Mouse (Mus musculus) liver, embryonic 14.5 days (tissue): ENCODE data around the gene Ace. TPM values are rescaled to one million over a fixed set of nuclear protein-coding genes. Genes with fewer than 3 reads are reported as not detected.

Source experiments
- ATAC-seq: fragments of 200-750 bp; cut with Nextera tagmentation; 2 replicates; pipeline ENCODE4 v1.8.0; 2017; ENCODE audit warnings: moderate number of reproducible peaks, mild to moderate bottlenecking, moderate library complexity; ENCODE audit not compliant: insufficient read depth
- DNase-seq, 3 experiments: peaks; one replicate each; pipeline ENCODE4 v3.0.0-alpha.2; 2012 to 2013; ENCODE audit warnings: low read depth in 3 of 3, low spot score in 3 of 3
- H3K27ac ChIP-seq: fragments of 300-500 bp; sonication (generic); 2 replicates; pipeline ENCODE4 v1.5.1; 2014; ENCODE audit warnings: moderate library complexity, mild to moderate bottlenecking, control low read depth, inconsistent platforms
- H3K27me3 ChIP-seq: fragments of 300-500 bp; sonication (generic); 2 replicates; pipeline ENCODE4 v1.6.1; 2014; ENCODE audit warnings: mild to moderate bottlenecking, low read length, moderate library complexity; ENCODE audit not compliant: control insufficient read depth, insufficient read depth
- H3K36me3 ChIP-seq: fragments of 300-500 bp; sonication (generic); replicated peaks from 2 replicates; pipeline ENCODE4 v1.6.1; 2014; ENCODE audit warnings: low read depth; ENCODE audit not compliant: control insufficient read depth, insufficient read depth
- H3K4me1 ChIP-seq, 2 experiments: fragments of 200-500 bp in 1 of 2; fragments of 300-500 bp in 1 of 2; sonication (generic) in 1 of 2; replicated peaks; 2 replicates each; pipeline ENCODE4 v1.6.1; 2012 to 2014; ENCODE audit warnings: antibody characterized with exemption in 1 of 2, inconsistent platforms in 1 of 2, low read length in 1 of 2; ENCODE audit not compliant: control insufficient read depth in 2 of 2, insufficient read depth in 2 of 2
- H3K4me2 ChIP-seq: fragments of 300-500 bp; sonication (generic); 2 replicates; pipeline ENCODE4 v1.6.1; 2014; ENCODE audit warnings: low read depth, mild to moderate bottlenecking, control low read depth, moderate library complexity
- H3K4me3 ChIP-seq, 2 experiments: fragments of 200-500 bp in 1 of 2; fragments of 300-500 bp in 1 of 2; sonication (generic) in 1 of 2; 2 replicates each; pipeline ENCODE4 v1.5.1; 2012 to 2014; ENCODE audit warnings: low read depth in 2 of 2, low read length in 2 of 2, mild to moderate bottlenecking in 2 of 2, control low read depth in 1 of 2, inconsistent platforms in 1 of 2, moderate library complexity in 1 of 2; ENCODE audit not compliant: insufficient read depth in 1 of 2
- H3K9ac ChIP-seq: fragments of 300-500 bp; sonication (generic); replicated peaks from 2 replicates; pipeline ENCODE4 v1.6.1; 2014; ENCODE audit warnings: mild to moderate bottlenecking, control low read depth, moderate library complexity
- H3K9me3 ChIP-seq: fragments of 300-500 bp; sonication (generic); 2 replicates; pipeline ENCODE4 v1.6.1; 2016; ENCODE audit warnings: low read length, mixed read lengths; ENCODE audit not compliant: control insufficient read depth
- CTCF ChIP-seq: IDR thresholded peaks from 2 replicates; pipeline ENCODE4 v1.5.1; 2016; ENCODE audit warnings: antibody characterized with exemption, low read depth, control low read depth
- EP300 ChIP-seq: IDR thresholded peaks from 2 replicates; pipeline ENCODE4 v1.6.1; 2016; ENCODE audit warnings: antibody characterized with exemption, low read depth
- WGBS: fragments of 180-500 bp; shearing (Covaris S2); extraction: QIAGEN DNeasy Blood & Tissue Kit; methylation state at CpG from one replicate; pipeline ENCODE4 v1.1.7; 2014; ENCODE audit not compliant: insufficient replicate concordance; 5-methylcytosine and 5-hydroxymethylcytosine counted together
- polyA plus RNA-seq, 2 experiments: library from polyadenylated mRNA; depleted of rRNA in 1 of 2; stranded (reverse) in 1 of 2; unstranded in 1 of 2; fragments of >200 nt; fragmentation: Nextera tagmentation in 1 of 2; extraction: Ambion mirVana in 1 of 2; gene quantifications; 2 replicates each; pipeline versions ENCODE4 v1.2.1 to v1.2.3; 2012 to 2014

Gene Ace
- polyA plus RNA-seq, 2 experiments = 0.07 TPM; not detected in 1

- DNase-seq (no peak), ATAC-seq (no peak)
- Histone ChIP-seq H3K36me3 (no peaks in the 10 kb centered on the region), H3K9ac (peak overlapping the region; percentile 62), H3K27ac (peak overlapping the region; percentile 89), H3K27me3 (no peaks in the 10 kb centered on the region), H3K4me2 (peak overlapping the region; percentile 67), H3K9me3 (no peaks in the 10 kb centered on the region), H3K4me1 (peaks cover 15 to 16% of the 10 kb centered on the region in 2 experiments), H3K4me3 (peak overlapping the region; percentile 46 to 64)
- 42% methylated on average over 11 of the region's 11 CpGs for WGBS
- no peak for TF ChIP-seq CTCF
- TF ChIP-seq EP300 = no peak
These were observed 65.8 kb downstream of the Ace start for GRCm38 (mm10) chr11:106033491-106033919.

- Histone ChIP-seq H3K9me3 (no peaks in the 10 kb centered on the region), H3K27me3 (no peaks in the 10 kb centered on the region), H3K4me3 (no peak overlapping the region), H3K4me2 (no peak overlapping the region), H3K36me3 (no peaks in the 10 kb centered on the region), H3K4me1 (peaks cover 16 to 17% of the 10 kb centered on the region in 2 experiments), H3K9ac (no peak overlapping the region), H3K27ac (peak overlapping the region; percentile 89; the same call in 1 of the 2 replicates)
- no peak for DNase-seq
- no peak for ATAC-seq
- TF ChIP-seq EP300 = no peak
- TF ChIP-seq CTCF = no peak
- 48% methylated on average over 9 of the region's 9 CpGs for WGBS
These were observed 67.2 kb downstream of the Ace start for GRCm38 (mm10) chr11:106034986-106035385.

GRCm38 (mm10) chr11:106036548-106037417 lies 69.0 kb downstream of the Ace start, which contains the start of gene Dcaf7:
TSS of gene Dcaf7 (plus strand) at chr11:106036872.
- Histone ChIP-seq H3K9me3 (no peaks in the 10 kb centered on the region), H3K27ac (peak within 1 kb of the TSS; percentile 16), H3K27me3 (no peaks in the 10 kb centered on the region), H3K4me2 (peak within 1 kb of the TSS; percentile 89), H3K9ac (peak within 1 kb of the TSS; percentile 70), H3K36me3 (no peaks in the 10 kb centered on the region), H3K4me3 (peak within 1 kb of the TSS; percentile 69 to 90), H3K4me1 (peaks cover 16 to 17% of the 10 kb centered on the region in 2 experiments)
- ATAC-seq (peak; percentile 98), DNase-seq (peak; percentile 96 to 97 (median 97))
- TF ChIP-seq CTCF (no peak), EP300 (no peak)
- under 1% methylated on average over 66 of the region's 66 CpGs for WGBS

DNA sequence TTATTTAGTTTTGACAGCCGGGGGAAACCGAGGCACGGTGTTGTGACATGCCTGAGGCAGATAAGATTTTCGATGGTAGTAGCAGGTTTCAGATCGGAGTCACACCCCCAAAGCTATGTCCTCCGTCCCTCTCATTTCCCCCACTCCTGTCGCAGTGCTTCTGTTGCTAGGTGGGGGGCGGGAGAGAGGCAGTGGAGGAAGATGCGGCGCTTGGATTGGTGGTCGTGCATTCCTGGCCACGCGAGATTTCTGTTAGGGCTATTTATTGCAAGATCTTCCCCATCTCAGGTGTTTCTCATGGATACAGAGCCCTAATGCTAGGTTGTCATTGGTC lies 69.6 kb downstream of the Ace start:
- Histone ChIP-seq H3K27me3 (no peaks in the 10 kb centered on the region), H3K9ac (peak overlapping the region; percentile 70), H3K27ac (peak overlapping the region; percentile 16; the same call in 1 of the 2 replicates), H3K9me3 (no peaks in the 10 kb centered on the region), H3K4me1 (peaks cover 16 to 17% of the 10 kb centered on the region in 2 experiments), H3K4me2 (peak overlapping the region; percentile 89), H3K4me3 (peak overlapping the region; percentile 69 to 78), H3K36me3 (no peaks in the 10 kb centered on the region)
- ATAC-seq (no peak), DNase-seq (peak in 1 of 3 experiments; percentile 43)
- no peak for TF ChIP-seq EP300
- peak; percentile 30; the same call in 1 of the 2 replicates for TF ChIP-seq CTCF
- WGBS = 1% methylated on average over 13 of the region's 13 CpGs

Other genes starting within 250 kb of the Ace start
- 0.69 and 0.85 TPM in 2 replicates for gene Cyb561, start 14.6 kb upstream of the Ace start, polyA plus RNA-seq (2012; rRNA removed)
- gene Cyb561, start 14.6 kb upstream of the Ace start, polyA plus RNA-seq (2014; fragmentation: Nextera tagmentation; extraction: Ambion mirVana) = 1.1 and 2.1 TPM in 2 replicates
- gene Ace3, start 26.7 kb downstream of the Ace start, polyA plus RNA-seq (2012; rRNA removed) = not detected in 2 replicates
- gene Ace3, start 26.7 kb downstream of the Ace start, polyA plus RNA-seq (2014; fragmentation: Nextera tagmentation; extraction: Ambion mirVana) = not detected in 2 replicates
- 0.01 TPM in 2 replicates for gene Kcnh6, start 40.2 kb downstream of the Ace start, polyA plus RNA-seq (2012; rRNA removed)
- gene Kcnh6, start 40.2 kb downstream of the Ace start, polyA plus RNA-seq (2014; fragmentation: Nextera tagmentation; extraction: Ambion mirVana) = not detected in 2 replicates
- 15.4 and 15.5 TPM in 2 replicates for gene Dcaf7, start 68.9 kb downstream of the Ace start, polyA plus RNA-seq (2012; rRNA removed)
- 21.6 and 25.9 TPM in 2 replicates for gene Dcaf7, start 68.9 kb downstream of the Ace start, polyA plus RNA-seq (2014; fragmentation: Nextera tagmentation; extraction: Ambion mirVana)
- gene Taco1, start 98.1 kb downstream of the Ace start, polyA plus RNA-seq (2012; rRNA removed) = 7.3 and 10.0 TPM in 2 replicates
- 4.8 and 5.2 TPM in 2 replicates for gene Taco1, start 98.1 kb downstream of the Ace start, polyA plus RNA-seq (2014; fragmentation: Nextera tagmentation; extraction: Ambion mirVana)
- gene Map3k3, start 116.7 kb downstream of the Ace start, polyA plus RNA-seq (2012; rRNA removed) = 5.2 and 5.5 TPM in 2 replicates
- 3.8 and 5.4 TPM in 2 replicates for gene Map3k3, start 116.7 kb downstream of the Ace start, polyA plus RNA-seq (2014; fragmentation: Nextera tagmentation; extraction: Ambion mirVana)
- gene Gm10840, start 192.9 kb downstream of the Ace start, polyA plus RNA-seq (2012; rRNA removed) = not detected in 2 replicates
- not detected in 2 replicates for gene Gm10840, start 192.9 kb downstream of the Ace start, polyA plus RNA-seq (2014; fragmentation: Nextera tagmentation; extraction: Ambion mirVana)
- 17.3 and 26.7 TPM in 2 replicates for gene Limd2, start 192.9 kb downstream of the Ace start, polyA plus RNA-seq (2012; rRNA removed)
- 57.8 and 59.4 TPM in 2 replicates for gene Limd2, start 192.9 kb downstream of the Ace start, polyA plus RNA-seq (2014; fragmentation: Nextera tagmentation; extraction: Ambion mirVana)
- 9.1 and 9.4 TPM in 2 replicates for gene Strada, start 234.2 kb downstream of the Ace start, polyA plus RNA-seq (2012; rRNA removed)
- gene Strada, start 234.2 kb downstream of the Ace start, polyA plus RNA-seq (2014; fragmentation: Nextera tagmentation; extraction: Ambion mirVana) = 6.9 and 8.8 TPM in 2 replicates
- gene Ccdc47, start 248.4 kb downstream of the Ace start, polyA plus RNA-seq (2012; rRNA removed) = 11.6 and 19.0 TPM in 2 replicates
- 27.5 and 29.2 TPM in 2 replicates for gene Ccdc47, start 248.4 kb downstream of the Ace start, polyA plus RNA-seq (2014; fragmentation: Nextera tagmentation; extraction: Ambion mirVana)
- gene Ddx42, start 249.0 kb downstream of the Ace start, polyA plus RNA-seq (2012; rRNA removed) = 7.8 and 13.5 TPM in 2 replicates
- 20.7 and 22.8 TPM in 2 replicates for gene Ddx42, start 249.0 kb downstream of the Ace start, polyA plus RNA-seq (2014; fragmentation: Nextera tagmentation; extraction: Ambion mirVana)